Comparison of ENCODE assay signal across 13 mouse cellular contexts in genomic region chr17:71235229-71235958, GRCm38 (mm10). TPM values are rescaled to one million over a fixed set of nuclear protein-coding genes. Genes with fewer than 3 reads are reported as not detected.
DNase-seq lines count a peak whose midpoint lies in the region; ATAC-seq lines count a peak whose summit lies in the region.
"Had no signal": no experiment of that assay in that cellular context is flagged by ENCODE, and none has a peak within 500 bp of the region (broad histone marks: within the 10 kb centered on the region; RNA-seq: fewer than 3 reads in every experiment).

No protein-coding gene starts in this region.

- peak; percentile 82 for DNase-seq in heart, adult 11 months
- no peak for DNase-seq in heart, adult 8-10 months (ENCODE audit: low spot score)
- DNase-seq in midbrain, embryonic 11.5 days (ENCODE audit: low spot score, missing footprints): peak; percentile 69
- no peak for DNase-seq in left cerebral cortex, adult 8-10 months (ENCODE audit: low spot score in 2 of 2)
- no peak for DNase-seq in adrenal gland, adult 2 months
- DNase-seq: kidney, adult 2 months; right cerebral cortex, postnatal 14 days had no signal

- H3K27ac ChIP-seq in midbrain, embryonic 11.5 days (ENCODE audit: low read depth, low read length): no peak overlapping the region
- H3K27ac ChIP-seq in midbrain, embryonic 15.5 days: no peak overlapping the region
- H3K27ac ChIP-seq: heart, embryonic 15.5 days; macrophage had no signal

- H3K9ac ChIP-seq in midbrain, embryonic 11.5 days (ENCODE audit: low read length): no peak overlapping the region
- no peak overlapping the region for H3K9ac ChIP-seq in midbrain, embryonic 15.5 days
- H3K9ac ChIP-seq: heart, embryonic 15.5 days had no signal

- H3K4me3 ChIP-seq in midbrain, embryonic 11.5 days (ENCODE audit: low read depth, low read length): no peak overlapping the region
- no peak overlapping the region for H3K4me3 ChIP-seq in midbrain, embryonic 15.5 days
- peak overlapping the region; percentile 62 for H3K4me3 ChIP-seq in megakaryocyte, embryonic 14.5 days (replicated peaks)
- H3K4me3 ChIP-seq: heart, embryonic 15.5 days had no signal

- peaks cover 8% of the 10 kb centered on the region; the same call in 1 of the 2 replicates for H3K36me3 ChIP-seq in midbrain, embryonic 11.5 days (ENCODE audit: control insufficient read depth, insufficient read depth, low read length)
- peaks cover 14% of the 10 kb centered on the region for H3K36me3 ChIP-seq in midbrain, embryonic 15.5 days (replicated peaks)
- H3K36me3 ChIP-seq in megakaryocyte, embryonic 14.5 days (replicated peaks; ENCODE audit: low read length): peaks cover 100% of the 10 kb centered on the region

- ATAC-seq in midbrain, embryonic 11.5 days (ENCODE audit: low FRiP score): no peak
- ATAC-seq in midbrain, embryonic 15.5 days (replicated peaks): no peak
- ATAC-seq in inflammation-experienced regulatory T-cells, adult 6 months: no peak
- ATAC-seq: forebrain, embryonic 14.5 days had no signal

- H3K9me3 ChIP-seq in midbrain, embryonic 11.5 days (ENCODE audit: control insufficient read depth, low read length): no peaks in the 10 kb centered on the region
- no peaks in the 10 kb centered on the region for H3K9me3 ChIP-seq in midbrain, embryonic 15.5 days
- no peaks in the 10 kb centered on the region for H3K9me3 ChIP-seq in megakaryocyte, embryonic 14.5 days
- H3K9me3 ChIP-seq: heart, embryonic 15.5 days had no signal

- H3K27me3 ChIP-seq in midbrain, embryonic 11.5 days (ENCODE audit: control insufficient read depth, insufficient read depth, low read length): no peaks in the 10 kb centered on the region
- H3K27me3 ChIP-seq in midbrain, embryonic 15.5 days (replicated peaks): no peaks in the 10 kb centered on the region
- no peaks in the 10 kb centered on the region for H3K27me3 ChIP-seq in megakaryocyte, embryonic 14.5 days (replicated peaks)
- H3K27me3 ChIP-seq: heart, embryonic 15.5 days had no signal

- 85% methylated on average over 12 of the region's 12 CpGs for WGBS in midbrain, embryonic 11.5 days
- WGBS in midbrain, embryonic 15.5 days: 86% methylated on average over 12 of the region's 12 CpGs

- no peaks in the 10 kb centered on the region for H3K4me1 ChIP-seq in midbrain, embryonic 11.5 days (ENCODE audit: control insufficient read depth, insufficient read depth, low read length)
- no peaks in the 10 kb centered on the region for H3K4me1 ChIP-seq in midbrain, embryonic 15.5 days
- peaks cover 66% of the 10 kb centered on the region for H3K4me1 ChIP-seq in megakaryocyte, embryonic 14.5 days

- H3K4me2 ChIP-seq in midbrain, embryonic 11.5 days: no peak overlapping the region
- H3K4me2 ChIP-seq in midbrain, embryonic 15.5 days: no peak overlapping the region
- H3K4me2 ChIP-seq: heart, embryonic 15.5 days had no signal

RNA-seq across cellular contexts. Expression of gene Lpin2, which starts 53.0 kb away (rescaled TPM):
- total RNA-seq in heart, adult 8-10 months (2022): 10 to 100 TPM in 1 of 4 experiments, 1 to 10 TPM in 3; 7.4 to 11.1 (median 10.0) TPM
- 31.6 and 35.4 TPM in 2 replicates for polyA plus RNA-seq in midbrain, embryonic 11.5 days (2014; fragmentation: Nextera tagmentation; extraction: Ambion mirVana)
- polyA plus RNA-seq in midbrain, embryonic 15.5 days (2015; fragmentation: Nextera tagmentation; extraction: Ambion mirVana): 44.2 and 47.6 TPM in 2 replicates
- 7.6 TPM in 2 replicates for polyA plus RNA-seq in megakaryocyte, embryonic 14.5 days (2012; ENCODE audit: insufficient read depth, low replicate concordance)
- total RNA-seq in left cerebral cortex, adult 8-10 months (2022): 10 to 100 TPM; 72.6 to 86.2 (median 78.6) TPM
- total RNA-seq in adrenal gland, adult 2 months (2021): 10 to 100 TPM; 38.1 to 43.0 TPM
- 7.0 and 8.2 TPM in 2 replicates for polyA plus RNA-seq in adrenal gland, adult 2 months (2012; rRNA removed)
- 10 to 100 TPM; 20.6 to 36.6 (median 30.0) TPM for polyA plus RNA-seq in inflammation-experienced regulatory T-cells, adult 6 months (2017; shearing (Covaris generic))

Comparison
In these comparisons a context has a peak if more than half of its experiments do, and no peak if none do; other contexts are left out.
1. DNase-seq: peak in heart, adult 11 months (single experiment) and midbrain, embryonic 11.5 days (single experiment); none in heart, adult 8-10 months (single experiment), left cerebral cortex, adult 8-10 months (0 of 2) and adrenal gland, adult 2 months (single experiment).